Mouse (Mus musculus) heart, postnatal 0 days (tissue): ENCODE data around the gene 3425401B19Rik. TPM values are rescaled to one million over a fixed set of nuclear protein-coding genes. Genes with fewer than 3 reads are reported as not detected.

Experiments used
- ATAC-seq: fragments of 200-750 bp; cut with Nextera tagmentation; 2 replicates; pipeline ENCODE4 v1.8.0; 2017; ENCODE audit warnings: low read depth, moderate number of reproducible peaks, moderate library complexity; ENCODE audit not compliant: insufficient read depth
- DNase-seq: peaks from one replicate; pipeline ENCODE4 v3.0.0-alpha.2; 2016; ENCODE audit warnings: low spot score
- H3K27ac ChIP-seq: fragments of 300-500 bp; sonication (generic); 2 replicates; pipeline ENCODE4 v1.5.1; 2014; ENCODE audit warnings: low read depth, mild to moderate bottlenecking
- H3K27me3 ChIP-seq: fragments of 300-500 bp; sonication (generic); 2 replicates; pipeline ENCODE4 v1.6.1; 2014; ENCODE audit warnings: low read length, mixed read lengths; ENCODE audit not compliant: control insufficient read depth, insufficient read depth
- H3K36me3 ChIP-seq: fragments of 300-500 bp; sonication (generic); replicated peaks from 2 replicates; pipeline ENCODE4 v1.6.1; 2014; ENCODE audit warnings: low read length, mixed read lengths; ENCODE audit not compliant: control insufficient read depth, insufficient read depth
- H3K4me1 ChIP-seq: fragments of 300-500 bp; sonication (generic); 2 replicates; pipeline ENCODE4 v1.6.1; 2014; ENCODE audit warnings: antibody characterized with exemption; ENCODE audit not compliant: control insufficient read depth, insufficient read depth
- H3K4me2 ChIP-seq: fragments of 300-500 bp; sonication (generic); 2 replicates; pipeline ENCODE4 v1.6.1; 2014; ENCODE audit warnings: low read depth, mild to moderate bottlenecking, low read length, moderate library complexity
- H3K4me3 ChIP-seq: fragments of 300-500 bp; sonication (generic); 2 replicates; pipeline ENCODE4 v1.5.1; 2014; ENCODE audit warnings: low read depth, low read length
- H3K9ac ChIP-seq: fragments of 300-500 bp; sonication (generic); replicated peaks from 2 replicates; pipeline ENCODE4 v1.6.1; 2014; ENCODE audit warnings: low read depth, low read length, mixed read lengths
- H3K9me3 ChIP-seq: fragments of 300-500 bp; sonication (generic); replicated peaks from 2 replicates; pipeline ENCODE4 v1.6.1; 2016; ENCODE audit warnings: low read length; ENCODE audit not compliant: control insufficient read depth
- CTCF ChIP-seq: IDR thresholded peaks from 2 replicates; pipeline ENCODE4 v1.5.1; 2016; ENCODE audit warnings: antibody characterized with exemption, control low read depth, low read depth
- EP300 ChIP-seq: IDR thresholded peaks from 2 replicates; pipeline ENCODE4 v1.6.1; 2016; ENCODE audit warnings: antibody characterized with exemption, low read depth
- WGBS: fragments of 180-500 bp; shearing (Covaris S2); extraction: QIAGEN DNeasy Blood & Tissue Kit; methylation state at CpG from one replicate; pipeline ENCODE4 v1.1.7; 2014; 5-methylcytosine and 5-hydroxymethylcytosine counted together
- polyA plus RNA-seq: library from polyadenylated mRNA; unstranded; fragments of >200 nt; fragmentation: Nextera tagmentation; extraction: Ambion mirVana; gene quantifications from 2 replicates; pipeline ENCODE4 v1.2.1, GENCODE M21; 2015
- total RNA-seq: library from RNA; depleted of rRNA; stranded (reverse); fragments of >200 nt; gene quantifications from 2 replicates; pipeline ENCODE4 v1.2.3, GENCODE M21; 2014; ENCODE audit warnings: low replicate concordance

Gene 3425401B19Rik
- total and polyA plus RNA-seq, 2 experiments from 2014 or later: 11.2 to 19.4 TPM

GRCm38 (mm10) chr14:32632908-32633600 lies 52.0 kb downstream of the 3425401B19Rik start:
- no peak overlapping the region for H3K4me2 ChIP-seq
- TF ChIP-seq EP300: no peak
- no peak for TF ChIP-seq CTCF
- no peak overlapping the region for H3K4me3 ChIP-seq
- H3K9me3 ChIP-seq: no peaks in the 10 kb centered on the region
- H3K4me1 ChIP-seq: peaks cover 4% of the 10 kb centered on the region; the same call in 1 of the 2 replicates
- H3K27me3 ChIP-seq: no peaks in the 10 kb centered on the region
- WGBS: 75% methylated on average over 6 of the region's 6 CpGs
- no peak overlapping the region for H3K9ac ChIP-seq
- no peaks in the 10 kb centered on the region for H3K36me3 ChIP-seq
- H3K27ac ChIP-seq: no peak overlapping the region
- ATAC-seq (no peak), DNase-seq (no peak)

GRCm38 (mm10) chr14:32628584-32628983 lies 56.5 kb downstream of the 3425401B19Rik start:
- Histone ChIP-seq H3K4me2 (peak overlapping the region; percentile 18; the same call in 1 of the 2 replicates), H3K4me1 (peaks cover 4% of the 10 kb centered on the region; the same call in 1 of the 2 replicates), H3K27me3 (no peaks in the 10 kb centered on the region), H3K27ac (no peak overlapping the region), H3K4me3 (no peak overlapping the region; the same call in 1 of the 2 replicates), H3K9me3 (no peaks in the 10 kb centered on the region), H3K9ac (no peak overlapping the region), H3K36me3 (no peaks in the 10 kb centered on the region)
- ATAC-seq (0 out of 2 replicates have a peak, but pooled peaks have one; percentile 47), DNase-seq (peak; percentile 43)
- peak; percentile 46 for TF ChIP-seq CTCF
- TF ChIP-seq EP300: no peak
- WGBS: 28% methylated on average over 10 of the region's 10 CpGs

GRCm38 (mm10) chr14:32627271-32627670 lies 57.8 kb downstream of the 3425401B19Rik start:
- 50% methylated on average over 1 of the region's 2 CpGs for WGBS
- DNase-seq (no peak), ATAC-seq (no peak)

GRCm38 (mm10) chr14:32624811-32625210 lies 60.3 kb downstream of the 3425401B19Rik start:
- peaks cover 4% of the 10 kb centered on the region; the same call in 1 of the 2 replicates for H3K4me1 ChIP-seq
- H3K27me3 ChIP-seq: no peaks in the 10 kb centered on the region
- no peaks in the 10 kb centered on the region for H3K36me3 ChIP-seq
- ATAC-seq (no peak), DNase-seq (no peak)
- no peak overlapping the region for H3K4me3 ChIP-seq
- WGBS: 82% methylated on average over 7 of the region's 7 CpGs
- H3K27ac ChIP-seq: no peak overlapping the region
- H3K4me2 ChIP-seq: no peak overlapping the region
- TF ChIP-seq EP300 (no peak), CTCF (no peak)
- no peaks in the 10 kb centered on the region for H3K9me3 ChIP-seq
- no peak overlapping the region for H3K9ac ChIP-seq

More at GRCm38 (mm10) chr14:32627271-32627670, 57.8 kb downstream of the 3425401B19Rik start:
- no peaks in the 10 kb centered on the region for H3K36me3 ChIP-seq
- no peak overlapping the region for H3K4me3 ChIP-seq
- TF ChIP-seq CTCF (no peak), EP300 (no peak)
- H3K4me1 ChIP-seq: peaks cover 4% of the 10 kb centered on the region; the same call in 1 of the 2 replicates
- no peaks in the 10 kb centered on the region for H3K9me3 ChIP-seq
- no peak overlapping the region for H3K4me2 ChIP-seq
- no peaks in the 10 kb centered on the region for H3K27me3 ChIP-seq
- no peak overlapping the region for H3K27ac ChIP-seq
- no peak overlapping the region for H3K9ac ChIP-seq

GRCm38 (mm10) chr14:32624245-32624644 lies 60.8 kb downstream of the 3425401B19Rik start:
- Histone ChIP-seq H3K4me3 (no peak overlapping the region), H3K9ac (no peak overlapping the region), H3K27ac (no peak overlapping the region), H3K4me2 (no peak overlapping the region), H3K9me3 (no peaks in the 10 kb centered on the region), H3K36me3 (no peaks in the 10 kb centered on the region), H3K27me3 (no peaks in the 10 kb centered on the region), H3K4me1 (peaks cover 4% of the 10 kb centered on the region; the same call in 1 of the 2 replicates)
- no peak for ATAC-seq
- TF ChIP-seq EP300 (no peak), CTCF (no peak)
- 65% methylated on average over 3 of the region's 3 CpGs for WGBS
- no peak for DNase-seq

GRCm38 (mm10) chr14:32617253-32617652 lies 67.8 kb downstream of the 3425401B19Rik start:
- TF ChIP-seq CTCF (no peak), EP300 (no peak)

More at GRCm38 (mm10) chr14:32617253-32617652, 67.8 kb downstream of the 3425401B19Rik start:
- Histone ChIP-seq H3K4me1 (no peaks in the 10 kb centered on the region), H3K36me3 (no peaks in the 10 kb centered on the region), H3K9me3 (no peaks in the 10 kb centered on the region), H3K27ac (no peak overlapping the region), H3K4me2 (no peak overlapping the region), H3K9ac (no peak overlapping the region), H3K27me3 (no peaks in the 10 kb centered on the region), H3K4me3 (no peak overlapping the region)
- 77% methylated on average over 5 of the region's 5 CpGs for WGBS
- DNase-seq (no peak), ATAC-seq (no peak)
